Mouse (Mus musculus) ES-Bruce4 (cell line): ENCODE measurements around the gene Btg2. TPM values are rescaled to one million over a fixed set of nuclear protein-coding genes. Genes with fewer than 3 reads are reported as not detected.

Experiments
- H3K27ac ChIP-seq: 2 replicates; pipeline ENCODE4 v1.5.1; 2012; ENCODE audit warnings: low read length, inconsistent platforms; ENCODE audit not compliant: insufficient read depth
- H3K27me3 ChIP-seq: 2 replicates; pipeline ENCODE4 v1.6.1; 2012; ENCODE audit warnings: mild to moderate bottlenecking, low read length, inconsistent platforms; ENCODE audit not compliant: control insufficient read depth, poor library complexity, insufficient read depth, severe bottlenecking
- H3K36me3 ChIP-seq: 2 replicates; pipeline ENCODE4 v1.6.1; 2012; ENCODE audit warnings: inconsistent platforms, mild to moderate bottlenecking, low read length, moderate library complexity; ENCODE audit not compliant: control insufficient read depth, poor library complexity, insufficient read depth, severe bottlenecking
- H3K4me1 ChIP-seq: one replicate; pipeline ENCODE4 v1.8.1; 2011; ENCODE audit warnings: low read length; ENCODE audit not compliant: control insufficient read depth, insufficient read depth
- H3K4me3 ChIP-seq: 2 replicates; pipeline ENCODE4 v1.5.1; 2011; ENCODE audit warnings: low read depth, mild to moderate bottlenecking, low read length
- H3K9ac ChIP-seq: 2 replicates; pipeline ENCODE4 v1.6.1; 2012; ENCODE audit warnings: low read depth, mild to moderate bottlenecking, inconsistent platforms; ENCODE audit not compliant: poor library complexity, severe bottlenecking
- H3K9me3 ChIP-seq: replicated peaks from 2 replicates; pipeline ENCODE4 v1.6.1; 2012; ENCODE audit warnings: mild to moderate bottlenecking, low read length, inconsistent platforms; ENCODE audit not compliant: control insufficient read depth, poor library complexity, insufficient read depth, severe bottlenecking
- CTCF ChIP-seq: IDR thresholded peaks from one replicate; pipeline ENCODE4 v1.8.1; 2011; ENCODE audit warnings: low read depth, low read length
- EP300 ChIP-seq: IDR thresholded peaks from 2 replicates; pipeline ENCODE4 v1.6.1; 2011; ENCODE audit warnings: low read depth, low read length; ENCODE audit not compliant: insufficient read depth
- POLR2A ChIP-seq: IDR thresholded peaks from one replicate; pipeline ENCODE4 v1.8.1; 2011; ENCODE audit warnings: low read length; ENCODE audit not compliant: insufficient read depth
- polyA plus RNA-seq: library from polyadenylated mRNA; stranded (reverse); fragments of >200 nt; gene quantifications from 2 replicates; pipeline ENCODE4 v1.2.4, GENCODE M21; 2011; ENCODE audit warnings: low read depth; ENCODE audit not compliant: missing spikeins, insufficient read depth, insufficient read length

Btg2 gene
- polyA plus RNA-seq, 1 experiment: 109 TPM

DNA sequence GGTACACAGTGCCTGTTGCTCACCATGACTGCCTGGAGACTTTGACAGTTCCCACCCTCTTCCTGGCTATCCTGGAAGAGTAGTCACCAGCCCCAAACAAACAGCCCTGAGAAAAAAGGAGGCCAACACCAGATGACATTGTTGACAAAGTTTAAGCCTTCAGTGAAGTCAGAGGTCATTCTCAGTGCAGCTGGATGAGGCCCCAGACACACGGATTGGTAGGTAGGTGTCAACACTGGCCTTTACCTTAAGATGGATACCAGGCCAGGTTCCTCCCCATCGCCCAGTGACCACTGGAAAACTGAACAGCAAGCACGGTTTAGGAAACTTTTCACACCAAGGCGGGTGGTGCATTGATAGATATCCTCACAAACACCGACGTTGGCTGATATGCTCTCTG, 13.4 kb upstream of the Btg2 start:
- Histone ChIP-seq H3K27me3 (no peaks in the 10 kb centered on the region), H3K4me1 (no peaks in the 10 kb centered on the region), H3K9me3 (no peaks in the 10 kb centered on the region), H3K4me3 (peak overlapping the region; percentile 21; the same call in 1 of the 2 replicates), H3K9ac (0 out of 2 replicates have a peak overlapping the region, but pooled peaks have one; percentile 10), H3K27ac (no peak overlapping the region), H3K36me3 (no peaks in the 10 kb centered on the region)
- TF ChIP-seq POLR2A: no peak

DNA sequence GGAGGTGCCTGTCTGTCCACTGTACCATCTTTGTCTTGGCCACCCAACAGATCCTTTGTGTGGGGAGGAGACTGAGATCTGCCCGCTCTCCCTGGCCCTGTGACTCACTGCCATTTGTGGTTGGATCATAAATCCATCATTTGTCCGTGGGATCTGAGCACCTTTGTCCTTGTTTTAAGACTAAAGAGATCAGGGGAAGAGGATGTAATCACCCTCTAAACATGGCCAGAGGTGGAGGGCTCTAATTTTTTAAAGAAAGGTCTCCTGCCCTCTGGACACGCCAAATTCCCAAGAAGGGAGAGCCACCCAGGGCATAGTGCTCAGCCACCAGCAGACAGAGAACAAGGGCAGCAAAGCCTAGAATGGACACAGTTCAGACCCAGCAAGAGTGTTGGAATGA, 12.9 kb upstream of the Btg2 start:
- Histone ChIP-seq H3K27ac (no peak overlapping the region), H3K36me3 (no peaks in the 10 kb centered on the region), H3K9me3 (no peaks in the 10 kb centered on the region), H3K9ac (no peak overlapping the region), H3K4me3 (no peak overlapping the region), H3K27me3 (no peaks in the 10 kb centered on the region), H3K4me1 (no peaks in the 10 kb centered on the region)
- TF ChIP-seq EP300: no peak
- no peak for TF ChIP-seq CTCF
- TF ChIP-seq POLR2A: no peak

GRCm38 (mm10) chr1:134089074-134089473, 10.2 kb upstream of the Btg2 start:
- no peaks in the 10 kb centered on the region for H3K27me3 ChIP-seq
- no peak overlapping the region for H3K4me3 ChIP-seq
- no peak overlapping the region for H3K27ac ChIP-seq
- H3K9ac ChIP-seq: no peak overlapping the region
- H3K9me3 ChIP-seq: no peaks in the 10 kb centered on the region
- H3K4me1 ChIP-seq: peaks cover 3% of the 10 kb centered on the region
- no peaks in the 10 kb centered on the region for H3K36me3 ChIP-seq
- TF ChIP-seq CTCF: no peak
- TF ChIP-seq POLR2A: no peak
- TF ChIP-seq EP300: no peak

DNA sequence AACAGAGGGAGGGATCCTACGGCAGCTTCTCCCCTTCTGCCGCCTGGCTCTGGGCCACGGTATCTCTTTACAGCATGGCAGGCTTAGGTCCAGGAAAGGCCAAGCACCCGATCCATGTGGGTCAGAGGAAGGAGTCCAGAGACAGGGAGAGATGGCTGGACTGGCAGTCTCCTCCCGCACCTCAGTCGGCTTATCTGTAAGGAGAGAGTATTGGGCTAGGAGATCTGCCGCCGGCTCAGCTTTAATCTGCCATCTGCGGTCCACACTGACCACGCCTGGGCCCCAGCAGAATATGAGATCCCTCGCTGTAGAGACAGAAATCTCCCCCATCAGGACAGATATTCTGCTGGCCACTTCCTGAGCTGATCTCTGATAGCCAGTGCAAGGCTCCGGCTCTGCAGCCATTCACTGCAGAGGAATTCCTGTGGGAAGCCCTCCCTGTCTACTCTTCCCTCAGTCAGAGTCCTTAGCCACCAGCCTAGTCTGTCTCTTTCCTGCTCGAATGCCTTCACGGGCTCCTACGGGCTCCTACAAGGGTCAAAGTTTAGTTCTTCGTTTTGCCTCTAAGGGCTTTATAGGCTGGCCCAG, 8.0 kb upstream of the Btg2 start:
- no peaks in the 10 kb centered on the region for H3K9me3 ChIP-seq
- peaks cover 6% of the 10 kb centered on the region for H3K4me1 ChIP-seq
- no peaks in the 10 kb centered on the region for H3K27me3 ChIP-seq
- TF ChIP-seq CTCF (no peak), POLR2A (no peak), EP300 (no peak)
- no peak overlapping the region for H3K27ac ChIP-seq
- peak overlapping the region; percentile 25 for H3K4me3 ChIP-seq
- H3K36me3 ChIP-seq: no peaks in the 10 kb centered on the region
- peak overlapping the region; percentile 15 for H3K9ac ChIP-seq

- H3K9me3 ChIP-seq: no peaks in the 10 kb centered on the region
- H3K4me1 ChIP-seq: peaks cover 6% of the 10 kb centered on the region
- H3K36me3 ChIP-seq: no peaks in the 10 kb centered on the region
- H3K4me3 ChIP-seq: no peak overlapping the region
- no peak overlapping the region for H3K9ac ChIP-seq
- no peaks in the 10 kb centered on the region for H3K27me3 ChIP-seq
- H3K27ac ChIP-seq: no peak overlapping the region
- 0 out of 2 replicates have a peak, but pooled peaks have one; percentile 38 for TF ChIP-seq EP300
- TF ChIP-seq CTCF: no peak
Observed at GRCm38 (mm10) chr1:134086017-134086416, 7.1 kb upstream of the Btg2 start.

GRCm38 (mm10) chr1:134084128-134084527, 5.2 kb upstream of the Btg2 start:
- H3K27ac ChIP-seq: no peak overlapping the region
- no peaks in the 10 kb centered on the region for H3K9me3 ChIP-seq
- H3K36me3 ChIP-seq: no peaks in the 10 kb centered on the region
- no peaks in the 10 kb centered on the region for H3K27me3 ChIP-seq
- TF ChIP-seq POLR2A (no peak), CTCF (no peak), EP300 (no peak)
- no peak overlapping the region for H3K9ac ChIP-seq
- no peak overlapping the region for H3K4me3 ChIP-seq
- peaks cover 8% of the 10 kb centered on the region for H3K4me1 ChIP-seq
